ENCODE assay signal across 14 mouse cellular contexts in the genomic region with DNA sequence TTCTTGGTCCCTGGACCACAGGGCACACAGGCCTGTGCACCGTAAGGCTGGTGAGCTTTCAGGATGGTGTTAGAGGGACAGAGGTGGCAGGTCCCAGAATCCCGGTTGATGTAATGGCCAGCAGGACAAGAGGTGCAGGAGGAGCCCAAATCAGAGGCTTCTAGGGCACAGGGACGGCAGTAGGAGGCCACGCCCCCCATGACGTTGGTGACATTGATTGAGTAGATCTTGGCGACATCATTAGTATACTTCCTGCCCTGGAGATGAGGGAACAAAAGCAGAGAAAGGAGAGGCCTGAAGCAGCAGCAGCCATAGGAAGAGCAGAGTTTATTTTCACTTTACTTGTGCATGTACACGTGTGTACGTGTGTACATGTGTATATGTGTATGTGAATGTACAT. TPM values are rescaled to one million over a fixed set of nuclear protein-coding genes. Genes with fewer than 3 reads are reported as not detected.
DNase-seq lines count a peak whose midpoint lies in the region; ATAC-seq and TF ChIP-seq lines count a peak whose summit lies in the region.
"Had no signal": no experiment of that assay in that cellular context is flagged by ENCODE, and none has a peak within 500 bp of the region (broad histone marks: within the 10 kb centered on the region; RNA-seq: fewer than 3 reads in every experiment).

No protein-coding gene starts in this region.

- H3K4me3 ChIP-seq in megakaryocyte, embryonic 14.5 days (replicated peaks), result peak overlapping the region; percentile 43
- no peak overlapping the region for H3K4me3 ChIP-seq in stomach, postnatal 0 days (ENCODE audit: low read depth, low read length)
- H3K4me3 ChIP-seq: erythroblast, embryonic 14.5 days; heart, embryonic 10.5 days; limb, embryonic 15.5 days; midbrain, embryonic 13.5 days had no signal

- WGBS in stomach, postnatal 0 days, result 45% methylated on average over 8 of the region's 8 CpGs

- no peaks in the 10 kb centered on the region for H3K9me3 ChIP-seq in megakaryocyte, embryonic 14.5 days
- H3K9me3 ChIP-seq in stomach, postnatal 0 days (ENCODE audit: control insufficient read depth, low read length), result no peaks in the 10 kb centered on the region
- H3K9me3 ChIP-seq: heart, embryonic 10.5 days; limb, embryonic 15.5 days; midbrain, embryonic 13.5 days had no signal

- DNase-seq in adrenal gland, postnatal 14 days, result peak; percentile 52
- DNase-seq in adrenal gland, adult 8-10 months, result no peak
- peak; percentile 39 for DNase-seq in induced T-regulatory cell, adult 2 months (ENCODE audit: low read depth)
- DNase-seq in stomach, postnatal 0 days (ENCODE audit: low spot score), result peak; percentile 46
- DNase-seq in spleen, postnatal 4 days (ENCODE audit: low spot score in 2 of 2), result no peak
- DNase-seq: cerebellum, postnatal 25 days; right cerebral cortex, postnatal 4 days had no signal

- no peak overlapping the region for H3K9ac ChIP-seq in stomach, postnatal 0 days (ENCODE audit: low read length)
- H3K9ac ChIP-seq: limb, embryonic 15.5 days; midbrain, embryonic 13.5 days had no signal

- no peaks in the 10 kb centered on the region for H3K36me3 ChIP-seq in megakaryocyte, embryonic 14.5 days (replicated peaks; ENCODE audit: low read length)
- no peaks in the 10 kb centered on the region for H3K36me3 ChIP-seq in stomach, postnatal 0 days (ENCODE audit: control insufficient read depth, insufficient read depth, low read length)
- H3K36me3 ChIP-seq: heart, embryonic 10.5 days; limb, embryonic 15.5 days; midbrain, embryonic 13.5 days had no signal

- ATAC-seq in megakaryocyte, adult 5-6 weeks (ENCODE audit: poor library complexity, severe bottlenecking), result no peak
- ATAC-seq in stomach, postnatal 0 days (ENCODE audit: low FRiP score, low TSS enrichment), result peak; percentile 45
- ATAC-seq in erythroid progenitor cell, adult 5-6 weeks (replicated peaks; ENCODE audit: low FRiP score, poor library complexity, severe bottlenecking), result no peak
- ATAC-seq: midbrain, embryonic 13.5 days had no signal

- H3K27me3 ChIP-seq in megakaryocyte, embryonic 14.5 days (replicated peaks), result peaks cover 24% of the 10 kb centered on the region
- H3K27me3 ChIP-seq in stomach, postnatal 0 days (ENCODE audit: control insufficient read depth, insufficient read depth, low read length), result no peaks in the 10 kb centered on the region
- H3K27me3 ChIP-seq: limb, embryonic 15.5 days; midbrain, embryonic 13.5 days had no signal

- H3K4me1 ChIP-seq in megakaryocyte, embryonic 14.5 days, result peaks cover 13% of the 10 kb centered on the region
- no peaks in the 10 kb centered on the region for H3K4me1 ChIP-seq in stomach, postnatal 0 days (replicated peaks; ENCODE audit: control insufficient read depth, insufficient read depth)
- H3K4me1 ChIP-seq: limb, embryonic 15.5 days; midbrain, embryonic 13.5 days had no signal

- no peak for TF ChIP-seq CTCF in stomach, postnatal 0 days (IDR thresholded peaks at IDR 0.05; ENCODE audit: low read depth)

- H3K27ac ChIP-seq in stomach, postnatal 0 days (replicated peaks), result no peak overlapping the region
- H3K27ac ChIP-seq: heart, embryonic 10.5 days; limb, embryonic 15.5 days; midbrain, embryonic 13.5 days had no signal

- no peak overlapping the region for H3K4me2 ChIP-seq in stomach, postnatal 0 days (replicated peaks; ENCODE audit: low read depth)
- H3K4me2 ChIP-seq: limb, embryonic 15.5 days; midbrain, embryonic 13.5 days had no signal

- TF ChIP-seq EP300 in stomach, postnatal 0 days (optimal IDR thresholded peaks at IDR 0.05), result no peak

RNA-seq across cellular contexts. Expression of gene Sars, which starts 22.8 kb away (rescaled TPM):
- total RNA-seq in adrenal gland, postnatal 14 days (2021), result 144 and 167 TPM in 2 replicates
- total RNA-seq in adrenal gland, adult 8-10 months (2022), result 100 to 1,000 TPM; 183 to 191 (median 186) TPM
- 65.4 and 129 TPM in 2 replicates for polyA plus RNA-seq in megakaryocyte, embryonic 14.5 days (2012; ENCODE audit: insufficient read depth, low replicate concordance)
- 19.2 and 19.9 TPM in 2 replicates for total RNA-seq in megakaryocyte, adult 5-6 weeks (2015)
- total RNA-seq in megakaryocyte, adult 5-6 weeks (2017), result 241 and 283 TPM in 2 replicates
- 99.5 and 102 TPM in 2 replicates for polyA plus RNA-seq in stomach, postnatal 0 days (2015; fragmentation: Nextera tagmentation; extraction: Ambion mirVana)
- 27.4 and 30.6 TPM in 2 replicates for total RNA-seq in erythroid progenitor cell, adult 5-6 weeks (2015; ENCODE audit: low replicate concordance)
- total RNA-seq in erythroid progenitor cell, adult 5-6 weeks (2017; ENCODE audit: low replicate concordance), result 107 and 211 TPM in 2 replicates

RNA-seq across cellular contexts. Expression of gene Celsr2, which starts 52.4 kb away (rescaled TPM):
- total RNA-seq in adrenal gland, postnatal 14 days (2021), result 8.7 and 11.0 TPM in 2 replicates
- total RNA-seq in adrenal gland, adult 8-10 months (2022), result 10 to 100 TPM in 2 of 4 experiments, 1 to 10 TPM in 2; 6.5 to 14.6 (median 9.5) TPM
- 7.8 TPM in 2 replicates for polyA plus RNA-seq in megakaryocyte, embryonic 14.5 days (2012; ENCODE audit: insufficient read depth, low replicate concordance)
- total RNA-seq in megakaryocyte, adult 5-6 weeks (2015), result 0.75 and 0.94 TPM in 2 replicates
- 0.22 and 0.81 TPM in 2 replicates for total RNA-seq in megakaryocyte, adult 5-6 weeks (2017)
- polyA plus RNA-seq in stomach, postnatal 0 days (2015; fragmentation: Nextera tagmentation; extraction: Ambion mirVana), result 7.5 and 9.7 TPM in 2 replicates
- total RNA-seq in erythroid progenitor cell, adult 5-6 weeks (2015; ENCODE audit: low replicate concordance), result 0.84 and 1.1 TPM in 2 replicates
- total RNA-seq in erythroid progenitor cell, adult 5-6 weeks (2017; ENCODE audit: low replicate concordance), result 1.0 TPM in 1 of 2 replicates, not detected in the other

Comparison
In these comparisons a context has a peak if more than half of its experiments do, and no peak if none do; other contexts are left out.
1. DNase-seq: peak in adrenal gland, postnatal 14 days (single experiment), induced T-regulatory cell, adult 2 months (single experiment) and stomach, postnatal 0 days (single experiment); none in adrenal gland, adult 8-10 months (single experiment) and spleen, postnatal 4 days (0 of 2).